Mouse (Mus musculus) subcutaneous adipose tissue, adult 2 months (tissue): ENCODE results near the gene Cym. TPM values are rescaled to one million over a fixed set of nuclear protein-coding genes. Genes with fewer than 3 reads are reported as not detected.

ENCODE experiments used
- polyA plus RNA-seq: library from polyadenylated mRNA; depleted of rRNA; stranded (reverse); fragments of >200 nt; gene quantifications from 2 replicates; pipeline ENCODE4 v1.2.3, GENCODE M21; 2012; ENCODE audit warnings: low replicate concordance; rRNA removed

Gene Cym
- polyA plus RNA-seq: 0.44 and 0.73 TPM in 2 replicates

GRCm38 (mm10) chr3:107221608-107222007 is at the start of gene Cym:
Gene Cym, minus strand, starts transcription at chr3:107221732.

GRCm38 (mm10) chr3:107239607-107240006 is 18.1 kb upstream of the Cym start, which contains the start of gene Prok1:
Gene Prok1, minus strand, starts transcription at chr3:107239707.

GRCm38 (mm10) chr3:107230527-107230926 is 9.0 kb upstream of the Cym start, which contains the start of gene A630076J17Rik:
Gene A630076J17Rik, plus strand, starts transcription at chr3:107230614.

GRCm38 (mm10) chr3:107182756-107183155 is 38.8 kb downstream of the Cym start, which contains the start of gene Kcna10:
Gene Kcna10, plus strand, starts transcription at chr3:107183056.

Other genes starting within 250 kb of the Cym start
- gene Kcna3, start 185.6 kb downstream of the Cym start, polyA plus RNA-seq: 0.59 and 1.6 TPM in 2 replicates
- 0.62 and 1.8 TPM in 2 replicates for gene Kcna2, start 120.6 kb downstream of the Cym start, polyA plus RNA-seq
- not detected in 2 replicates for gene Kcna10, start 38.7 kb downstream of the Cym start, polyA plus RNA-seq
- gene A630076J17Rik, start 8.9 kb upstream of the Cym start, polyA plus RNA-seq: 0.16 TPM in 1 of 2 replicates, not detected in the other
- 0.07 and 0.15 TPM in 2 replicates for gene Prok1, start 18.0 kb upstream of the Cym start, polyA plus RNA-seq
- 132 and 135 TPM in 2 replicates for gene Lamtor5, start 57.1 kb upstream of the Cym start, polyA plus RNA-seq
- 0.73 and 1.9 TPM in 2 replicates for gene Slc16a4, start 69.5 kb upstream of the Cym start, polyA plus RNA-seq
- 4.1 and 10.6 TPM in 2 replicates for gene Rbm15, start 111.9 kb upstream of the Cym start, polyA plus RNA-seq
- gene Kcnc4, start 237.8 kb upstream of the Cym start, polyA plus RNA-seq: 0.59 and 0.60 TPM in 2 replicates